Mouse (Mus musculus) G1E (cell line): ENCODE measurements around the gene Olfr1413. TPM values are rescaled to one million over a fixed set of nuclear protein-coding genes. Genes with fewer than 3 reads are reported as not detected.

Experiments used
- ATAC-seq: 2 replicates; pipeline ENCODE4 v1.8.0; 2016; ENCODE audit warnings: mild to moderate bottlenecking; ENCODE audit not compliant: insufficient number of reproducible peaks, poor library complexity, low FRiP score, severe bottlenecking; ENCODE audit errors: extremely low read depth
- DNase-seq: peaks from one replicate; pipeline ENCODE4 v3.0.0; 2012; ENCODE audit warnings: low spot score
- H3K27me3 ChIP-seq: 2 replicates; pipeline ENCODE4 v1.6.1; 2012; ENCODE audit warnings: mild to moderate bottlenecking, low read length, inconsistent platforms; ENCODE audit not compliant: insufficient read depth
- H3K36me3 ChIP-seq: replicated peaks from 2 replicates; pipeline ENCODE3; 2012; ENCODE audit warnings: mild to moderate bottlenecking, inconsistent platforms
- H3K4me1 ChIP-seq: 2 replicates; pipeline ENCODE4 v1.6.1; 2012; ENCODE audit warnings: low read depth, low read length, inconsistent platforms, mixed read lengths; ENCODE audit not compliant: insufficient read depth
- H3K4me3 ChIP-seq: 2 replicates; pipeline ENCODE4 v1.5.1; 2012; ENCODE audit warnings: low read depth, mild to moderate bottlenecking, inconsistent platforms, low read length, moderate library complexity, mixed read lengths
- H3K9me3 ChIP-seq: replicated peaks from 2 replicates; pipeline ENCODE4 v1.6.1; 2012; ENCODE audit warnings: inconsistent platforms
- CTCF ChIP-seq: IDR thresholded peaks from 2 replicates; pipeline ENCODE4 v1.5.1; 2012; ENCODE audit warnings: low read depth, low read length, inconsistent platforms, mixed read lengths
- GATA1 ChIP-seq: IDR thresholded peaks from 2 replicates; pipeline ENCODE4 v1.6.1; 2012; ENCODE audit warnings: borderline replicate concordance, low read length, inconsistent platforms, mixed read lengths
- GATA2 ChIP-seq: IDR thresholded peaks from 2 replicates; pipeline ENCODE4 v1.6.1; 2012; ENCODE audit warnings: low read depth, low read length, inconsistent platforms, borderline replicate concordance
- POLR2AphosphoS5 ChIP-seq: IDR thresholded peaks from 2 replicates; pipeline ENCODE4 v1.6.1; 2012; ENCODE audit warnings: low read depth, low read length, inconsistent platforms; ENCODE audit not compliant: insufficient replicate concordance
- TAL1 ChIP-seq: conservative IDR thresholded peaks from 2 replicates; pipeline ENCODE4 v1.6.1; 2012; ENCODE audit warnings: low read depth, low read length, inconsistent platforms, mixed read lengths
- polyA plus RNA-seq: library from polyadenylated mRNA; stranded (reverse); fragments of >175 nt; gene quantifications from 2 replicates; pipeline ENCODE4 v1.2.3, GENCODE M21; 2012
- total RNA-seq, 2 experiments: library from RNA; stranded (forward) in 1 of 2; stranded (reverse) in 1 of 2; fragments of 200-1000 nt in 1 of 2; fragments of >200 nt in 1 of 2; fragmentation: Nextera tagmentation in 1 of 2; gene quantifications; 2 replicates each; pipeline ENCODE4 v1.2.3; 2014 to 2017

The Olfr1413 gene
- total RNA-seq (2014; fragmentation: Nextera tagmentation), result not detected in 2 replicates
- 0.29 TPM in 1 of 2 replicates, not detected in the other for total RNA-seq (2017)
- polyA plus RNA-seq, result 0.06 TPM in 1 of 2 replicates, not detected in the other

GRCm38 (mm10) chr1:92571022-92571421, at the start of gene Olfr1413:
Gene Olfr1413, plus strand, starts transcription at chr1:92571322.
- H3K9me3 ChIP-seq, result no peaks in the 10 kb centered on the region
- no peaks in the 10 kb centered on the region for H3K36me3 ChIP-seq
- H3K27me3 ChIP-seq, result no peaks in the 10 kb centered on the region
- TF ChIP-seq GATA2 (no peak), POLR2AphosphoS5 (no peak)
- no peak for DNase-seq
- no peak within 1 kb of the TSS for H3K4me3 ChIP-seq
- no peaks in the 10 kb centered on the region for H3K4me1 ChIP-seq
- ATAC-seq, result no peak

- Histone ChIP-seq H3K36me3 (no peaks in the 10 kb centered on the region), H3K27me3 (peaks cover 3% of the 10 kb centered on the region; the same call in 1 of the 2 replicates), H3K4me1 (no peaks in the 10 kb centered on the region), H3K4me3 (no peak overlapping the region), H3K9me3 (no peaks in the 10 kb centered on the region)
- no peak for TF ChIP-seq POLR2AphosphoS5
- no peak for TF ChIP-seq GATA1
- no peak for TF ChIP-seq TAL1
- no peak for TF ChIP-seq GATA2
- TF ChIP-seq CTCF, result no peak; the same call in 1 of the 2 replicates
- 0 out of 2 replicates have a peak, but pooled peaks have one; percentile 8 for ATAC-seq
- peak; percentile 18 for DNase-seq
These were observed 49.7 kb upstream of the Olfr1413 start for GRCm38 (mm10) chr1:92521376-92521775.

GRCm38 (mm10) chr1:92523764-92524163, 47.4 kb upstream of the Olfr1413 start:
- DNase-seq (no peak), ATAC-seq (no peak)
- TF ChIP-seq POLR2AphosphoS5 (no peak), CTCF (no peak), GATA2 (no peak), TAL1 (no peak)
- Histone ChIP-seq H3K9me3 (no peaks in the 10 kb centered on the region), H3K4me3 (no peak overlapping the region), H3K4me1 (no peaks in the 10 kb centered on the region), H3K27me3 (0 out of 2 replicates have a peak, but pooled peaks cover 3% of the 10 kb centered on the region), H3K36me3 (no peaks in the 10 kb centered on the region)

GRCm38 (mm10) chr1:92536972-92537371, 34.1 kb upstream of the Olfr1413 start:
- Histone ChIP-seq H3K27me3 (no peaks in the 10 kb centered on the region), H3K9me3 (no peaks in the 10 kb centered on the region), H3K4me3 (no peak overlapping the region), H3K36me3 (no peaks in the 10 kb centered on the region), H3K4me1 (no peaks in the 10 kb centered on the region; the same call in 1 of the 2 replicates)
- no peak for ATAC-seq
- TF ChIP-seq GATA2, result no peak
- TF ChIP-seq CTCF, result no peak
- TF ChIP-seq POLR2AphosphoS5, result no peak
- TF ChIP-seq GATA1, result no peak
- TF ChIP-seq TAL1, result no peak
- DNase-seq, result no peak

- ATAC-seq (no peak), DNase-seq (no peak)
- TF ChIP-seq GATA2 (no peak), POLR2AphosphoS5 (no peak)
These were observed 32.1 kb upstream of the Olfr1413 start for GRCm38 (mm10) chr1:92539071-92539470.

GRCm38 (mm10) chr1:92545929-92546328, 25.2 kb upstream of the Olfr1413 start:
- ATAC-seq (no peak), DNase-seq (no peak)
- no peak overlapping the region for H3K4me3 ChIP-seq
- no peaks in the 10 kb centered on the region for H3K36me3 ChIP-seq
- TF ChIP-seq GATA1, result no peak
- TF ChIP-seq TAL1, result no peak
- no peak for TF ChIP-seq POLR2AphosphoS5
- TF ChIP-seq CTCF, result no peak
- TF ChIP-seq GATA2, result no peak
- H3K4me1 ChIP-seq, result no peaks in the 10 kb centered on the region
- H3K27me3 ChIP-seq, result peaks cover 9% of the 10 kb centered on the region
- H3K9me3 ChIP-seq, result no peaks in the 10 kb centered on the region

More at GRCm38 (mm10) chr1:92539071-92539470, 32.1 kb upstream of the Olfr1413 start:
- Histone ChIP-seq H3K4me1 (no peaks in the 10 kb centered on the region; the same call in 1 of the 2 replicates), H3K4me3 (no peak overlapping the region), H3K36me3 (no peaks in the 10 kb centered on the region), H3K9me3 (no peaks in the 10 kb centered on the region), H3K27me3 (no peaks in the 10 kb centered on the region)

GRCm38 (mm10) chr1:92585479-92585878, 14.4 kb downstream of the Olfr1413 start, which contains the start of gene Olfr1412:
Gene Olfr1412, plus strand, starts transcription at chr1:92585779.
- H3K27me3 ChIP-seq, result no peaks in the 10 kb centered on the region
- no peak within 1 kb of the TSS for H3K4me3 ChIP-seq
- no peaks in the 10 kb centered on the region for H3K9me3 ChIP-seq
- ATAC-seq (no peak), DNase-seq (no peak)
- H3K36me3 ChIP-seq, result no peaks in the 10 kb centered on the region
- no peak for TF ChIP-seq GATA2
- TF ChIP-seq CTCF, result no peak
- TF ChIP-seq POLR2AphosphoS5, result no peak
- TF ChIP-seq GATA1, result no peak
- no peak for TF ChIP-seq TAL1
- no peaks in the 10 kb centered on the region for H3K4me1 ChIP-seq
